Mouse (Mus musculus) lung, embryonic 15.5 days (tissue): ENCODE data around the gene Cxcl12. TPM values are rescaled to one million over a fixed set of nuclear protein-coding genes. Genes with fewer than 3 reads are reported as not detected.
A peak's percentile ranks its signal among the peaks of the same experiment; 100 is the strongest.

Experiments used
- ATAC-seq: fragments of 200-750 bp; cut with Nextera tagmentation; 2 replicates; pipeline ENCODE4 v1.8.0; 2017; ENCODE audit warnings: moderate number of reproducible peaks, borderline replicate concordance; ENCODE audit not compliant: low FRiP score, low TSS enrichment; ENCODE audit errors: extremely low read depth
- H3K27ac ChIP-seq: fragments of 300-500 bp; sonication (generic); 2 replicates; pipeline ENCODE4 v1.5.1; 2015; ENCODE audit warnings: moderate library complexity, mild to moderate bottlenecking, inconsistent platforms
- H3K27me3 ChIP-seq: fragments of 300-500 bp; sonication (generic); 2 replicates; pipeline ENCODE4 v1.6.1; 2015; ENCODE audit warnings: inconsistent platforms
- H3K36me3 ChIP-seq: fragments of 300-500 bp; sonication (generic); 2 replicates; pipeline ENCODE4 v1.6.1; 2015; ENCODE audit warnings: inconsistent platforms
- H3K4me1 ChIP-seq: fragments of 300-500 bp; sonication (generic); 2 replicates; pipeline ENCODE4 v1.6.1; 2015; ENCODE audit warnings: inconsistent platforms
- H3K4me2 ChIP-seq: fragments of 300-500 bp; sonication (generic); 2 replicates; pipeline ENCODE4 v1.6.1; 2015; ENCODE audit warnings: inconsistent platforms, mild to moderate bottlenecking, moderate library complexity
- H3K4me3 ChIP-seq: fragments of 300-500 bp; sonication (generic); 2 replicates; pipeline ENCODE4 v1.5.1; 2015; ENCODE audit warnings: mild to moderate bottlenecking, inconsistent platforms
- H3K9ac ChIP-seq: fragments of 300-500 bp; sonication (generic); 2 replicates; pipeline ENCODE4 v1.6.1; 2015; ENCODE audit warnings: inconsistent platforms
- H3K9me3 ChIP-seq: fragments of 300-500 bp; sonication (generic); 2 replicates; pipeline ENCODE4 v1.6.1; 2016; ENCODE audit warnings: inconsistent platforms
- WGBS: fragments of 180-500 bp; shearing (Covaris S2); methylation state at CpG from one replicate; pipeline ENCODE4 v1.1.7; 2015; 5-methylcytosine and 5-hydroxymethylcytosine counted together
- polyA plus RNA-seq: library from polyadenylated mRNA; unstranded; fragments of >200 nt; fragmentation: Nextera tagmentation; extraction: Ambion mirVana; gene quantifications from 2 replicates; pipeline ENCODE4 v1.2.1, GENCODE M21; 2015

Cxcl12 gene
- polyA plus RNA-seq, 1 experiment from 2014 or later: 112 TPM

GRCm38 (mm10) chr6:117206834-117207233, 38.5 kb downstream of the Cxcl12 start:
- ATAC-seq: no peak

GRCm38 (mm10) chr6:117207289-117207688, 39.0 kb downstream of the Cxcl12 start:
- no peak overlapping the region for H3K27ac ChIP-seq
- H3K9ac ChIP-seq: no peak overlapping the region
- peaks cover 28% of the 10 kb centered on the region for H3K4me1 ChIP-seq
- 95% methylated on average over 1 of the region's 1 CpGs for WGBS
- H3K4me3 ChIP-seq: no peak overlapping the region
- H3K36me3 ChIP-seq: no peaks in the 10 kb centered on the region
- no peaks in the 10 kb centered on the region for H3K9me3 ChIP-seq
- no peak for ATAC-seq
- H3K4me2 ChIP-seq: no peak overlapping the region
- no peaks in the 10 kb centered on the region for H3K27me3 ChIP-seq

More at GRCm38 (mm10) chr6:117206834-117207233, 38.5 kb downstream of the Cxcl12 start:
- Histone ChIP-seq H3K27ac (no peak overlapping the region), H3K4me1 (peaks cover 30% of the 10 kb centered on the region), H3K9ac (no peak overlapping the region), H3K4me3 (no peak overlapping the region), H3K9me3 (no peaks in the 10 kb centered on the region), H3K4me2 (no peak overlapping the region), H3K27me3 (no peaks in the 10 kb centered on the region), H3K36me3 (no peaks in the 10 kb centered on the region)
- 89% methylated on average over 2 of the region's 2 CpGs for WGBS

- H3K4me2 ChIP-seq: no peak overlapping the region
- no peaks in the 10 kb centered on the region for H3K9me3 ChIP-seq
- no peak overlapping the region for H3K27ac ChIP-seq
- H3K27me3 ChIP-seq: no peaks in the 10 kb centered on the region
- no peak for ATAC-seq
- 10% methylated on average over 6 of the region's 6 CpGs for WGBS
- H3K4me3 ChIP-seq: no peak overlapping the region
- no peaks in the 10 kb centered on the region for H3K36me3 ChIP-seq
- no peak overlapping the region for H3K9ac ChIP-seq
- H3K4me1 ChIP-seq: peaks cover 10% of the 10 kb centered on the region
Observed at GRCm38 (mm10) chr6:117210086-117210485, 41.8 kb downstream of the Cxcl12 start.

- no peak overlapping the region for H3K27ac ChIP-seq
Observed at GRCm38 (mm10) chr6:117210536-117210935, 42.2 kb downstream of the Cxcl12 start.

GRCm38 (mm10) chr6:117214506-117214905, 46.2 kb downstream of the Cxcl12 start:
- Histone ChIP-seq H3K4me3 (no peak overlapping the region), H3K4me2 (no peak overlapping the region), H3K27ac (no peak overlapping the region), H3K9me3 (no peaks in the 10 kb centered on the region), H3K27me3 (no peaks in the 10 kb centered on the region), H3K36me3 (no peaks in the 10 kb centered on the region), H3K9ac (no peak overlapping the region), H3K4me1 (peaks cover 10% of the 10 kb centered on the region)
- ATAC-seq: no peak
- WGBS: 80% methylated on average over 5 of the region's 5 CpGs

More at GRCm38 (mm10) chr6:117210536-117210935, 42.2 kb downstream of the Cxcl12 start:
- no peaks in the 10 kb centered on the region for H3K27me3 ChIP-seq
- no peak overlapping the region for H3K9ac ChIP-seq
- 17% methylated on average over 6 of the region's 6 CpGs for WGBS
- no peaks in the 10 kb centered on the region for H3K9me3 ChIP-seq
- no peak overlapping the region for H3K4me3 ChIP-seq
- H3K4me2 ChIP-seq: no peak overlapping the region
- peak; percentile 57; the same call in 1 of the 2 replicates for ATAC-seq
- peaks cover 10% of the 10 kb centered on the region for H3K4me1 ChIP-seq
- H3K36me3 ChIP-seq: no peaks in the 10 kb centered on the region

DNA sequence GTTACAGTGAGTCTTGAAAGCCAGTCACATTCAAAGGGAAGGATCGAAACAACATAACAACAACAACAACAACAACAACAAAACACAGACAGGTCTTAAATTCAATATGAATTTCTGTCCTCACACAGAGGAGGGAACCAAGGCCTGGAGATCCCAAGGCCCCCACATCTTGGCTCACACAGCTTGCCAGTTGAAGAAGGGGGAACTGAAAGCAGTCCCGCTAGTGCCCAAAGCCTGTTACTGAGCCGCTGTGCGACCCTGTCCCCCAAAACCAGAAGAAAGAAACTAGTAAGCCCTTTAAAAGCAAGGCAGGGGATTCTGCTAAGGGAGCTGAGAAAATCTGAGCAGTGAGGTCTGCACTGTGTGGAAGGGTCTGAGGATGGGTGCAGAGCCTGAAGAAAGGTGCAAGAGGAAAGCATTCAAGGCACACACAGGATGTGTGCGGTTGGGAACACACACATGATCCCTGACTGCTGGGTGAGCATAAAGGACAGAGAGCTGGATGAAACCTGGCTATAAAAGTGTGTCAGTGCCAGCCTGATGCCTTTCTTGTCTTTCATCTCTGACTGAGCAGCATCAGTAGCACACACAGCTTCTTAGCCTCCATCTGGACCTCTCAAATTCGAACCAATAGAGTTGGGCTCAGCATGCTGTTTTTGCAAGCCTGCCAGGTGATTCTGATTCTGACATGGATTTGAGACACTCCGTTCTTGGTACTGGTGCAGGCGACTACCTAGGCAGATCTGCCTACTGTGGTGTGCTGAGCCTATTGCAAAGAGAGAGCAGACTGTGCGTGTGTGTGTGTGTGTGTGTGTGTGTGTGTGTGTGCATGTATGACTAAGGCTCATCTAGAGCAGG, 50.3 kb downstream of the Cxcl12 start:
- H3K4me2 ChIP-seq: no peak overlapping the region
- H3K27ac ChIP-seq: no peak overlapping the region
- H3K4me1 ChIP-seq: no peaks in the 10 kb centered on the region
- ATAC-seq: no peak
- no peaks in the 10 kb centered on the region for H3K36me3 ChIP-seq
- no peaks in the 10 kb centered on the region for H3K27me3 ChIP-seq
- no peaks in the 10 kb centered on the region for H3K9me3 ChIP-seq
- no peak overlapping the region for H3K9ac ChIP-seq
- WGBS: 82% methylated on average over 9 of the region's 9 CpGs
- H3K4me3 ChIP-seq: no peak overlapping the region

DNA sequence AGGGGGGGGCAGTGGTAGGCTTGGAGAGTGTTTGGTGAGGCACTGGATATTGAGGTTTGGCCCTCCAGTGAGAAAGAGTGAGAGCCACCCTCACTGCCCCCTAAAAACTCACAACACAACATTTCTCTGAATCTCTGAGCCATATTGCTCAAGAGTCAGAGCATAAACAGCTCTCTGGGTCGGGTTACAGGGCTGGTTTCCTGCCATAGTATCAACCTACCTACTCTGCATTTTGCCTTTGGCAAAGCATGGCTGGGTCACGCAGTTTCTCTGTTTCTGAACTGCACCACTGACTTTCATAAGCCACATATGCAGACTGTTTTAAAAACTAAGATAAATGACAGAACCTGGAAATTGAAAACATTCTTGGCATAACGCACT, 51.0 kb downstream of the Cxcl12 start:
- H3K4me3 ChIP-seq: no peak overlapping the region
- H3K9ac ChIP-seq: no peak overlapping the region
- no peaks in the 10 kb centered on the region for H3K36me3 ChIP-seq
- no peak for ATAC-seq
- no peaks in the 10 kb centered on the region for H3K9me3 ChIP-seq
- H3K4me1 ChIP-seq: no peaks in the 10 kb centered on the region
- no peak overlapping the region for H3K4me2 ChIP-seq
- H3K27me3 ChIP-seq: no peaks in the 10 kb centered on the region
- 51% methylated on average over 3 of the region's 3 CpGs for WGBS
- H3K27ac ChIP-seq: no peak overlapping the region

- no peak for ATAC-seq
- Histone ChIP-seq H3K4me2 (no peak overlapping the region), H3K27ac (no peak overlapping the region), H3K9ac (no peak overlapping the region), H3K9me3 (no peaks in the 10 kb centered on the region), H3K27me3 (no peaks in the 10 kb centered on the region), H3K4me1 (no peaks in the 10 kb centered on the region), H3K4me3 (no peak overlapping the region), H3K36me3 (no peaks in the 10 kb centered on the region)
- 76% methylated on average over 7 of the region's 7 CpGs for WGBS
Observed at GRCm38 (mm10) chr6:117219911-117220481, 51.7 kb downstream of the Cxcl12 start.

DNA sequence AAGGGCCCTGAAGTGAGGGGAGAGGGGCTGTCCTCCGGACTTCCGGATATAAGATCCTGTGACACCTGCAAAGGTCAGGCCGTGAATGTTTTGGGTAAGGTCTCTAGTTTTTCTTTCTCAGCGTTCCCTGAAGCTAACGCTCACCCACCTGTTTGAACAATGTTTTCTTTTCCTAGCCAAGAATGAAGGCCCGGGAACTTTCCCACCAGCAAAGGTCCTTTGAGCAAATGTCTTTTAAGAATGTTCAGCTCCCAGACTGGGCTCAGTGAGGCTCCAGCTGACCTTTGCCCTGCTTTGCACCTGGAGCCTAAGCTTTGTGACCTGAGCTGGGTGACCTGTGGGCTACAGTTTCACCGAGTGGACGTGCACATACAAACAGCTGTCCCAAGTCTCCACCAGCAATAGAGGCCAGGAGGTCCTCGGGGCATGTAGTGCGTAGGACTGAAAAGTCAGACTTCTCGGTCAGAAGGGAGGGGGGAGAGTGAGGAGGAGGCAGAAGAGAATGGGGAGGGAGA, 52.6 kb downstream of the Cxcl12 start:
- 46% methylated on average over 11 of the region's 11 CpGs for WGBS
- no peaks in the 10 kb centered on the region for H3K4me1 ChIP-seq
- H3K9me3 ChIP-seq: no peaks in the 10 kb centered on the region
- no peak for ATAC-seq
- H3K4me2 ChIP-seq: no peak overlapping the region
- H3K9ac ChIP-seq: no peak overlapping the region
- H3K27ac ChIP-seq: no peak overlapping the region
- H3K27me3 ChIP-seq: no peaks in the 10 kb centered on the region
- H3K4me3 ChIP-seq: no peak overlapping the region
- H3K36me3 ChIP-seq: no peaks in the 10 kb centered on the region
